Mouse (Mus musculus) testis, adult 2 months (tissue): Measurements from ENCODE around the gene Gm4216.
"Not testable (repeated sequence)": the region's sequence is repeated elsewhere in the genome, so short reads cannot be mapped to it uniquely, and the experiment has no call there.

Source experiments
- CTCF ChIP-seq: fragments of 200-500 bp; IDR thresholded peaks from 2 replicates; pipeline ENCODE4 v1.5.1; 2012; ENCODE audit warnings: low read depth, mild to moderate bottlenecking, inconsistent platforms, low read length, moderate library complexity; ENCODE audit not compliant: control insufficient read depth, insufficient read depth, insufficient replicate concordance
- POLR2A ChIP-seq: fragments of 200-500 bp; IDR thresholded peaks from 2 replicates; pipeline ENCODE4 v1.6.1; 2012; ENCODE audit warnings: low read depth, mild to moderate bottlenecking, inconsistent platforms, low read length, moderate library complexity; ENCODE audit not compliant: control insufficient read depth

DNA sequence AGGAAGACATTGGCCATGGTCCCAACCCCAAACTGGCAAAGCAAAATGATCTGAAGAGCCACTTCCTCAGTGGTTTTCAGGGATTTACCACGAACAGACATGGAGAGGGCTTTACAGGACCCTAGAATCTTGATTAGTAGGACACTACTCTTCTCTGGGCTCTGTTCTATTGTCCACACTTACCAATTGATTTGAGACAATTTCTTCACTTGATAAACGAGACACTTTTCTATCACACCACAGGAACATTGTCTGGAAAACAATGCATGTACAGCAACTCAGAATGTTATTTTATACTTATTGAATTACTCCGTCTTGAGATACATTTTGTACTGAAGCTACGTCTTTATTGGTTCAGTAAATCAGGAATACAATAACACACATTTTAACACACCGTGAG is 35.1 kb downstream of the Gm4216 start, which contains the start of gene Gm4214:
- TF ChIP-seq CTCF, POLR2A: not testable (repeated sequence)
